Mouse (Mus musculus) brain, embryonic 14.5 days (tissue): ENCODE results near the gene Cubn.

Experiments used
- CTCF ChIP-seq: fragments of 200-500 bp; IDR thresholded peaks from 2 replicates; pipeline ENCODE4 v1.5.1; 2012; ENCODE audit warnings: inconsistent platforms, mild to moderate bottlenecking, moderate library complexity, borderline replicate concordance; ENCODE audit not compliant: insufficient read depth, insufficient read length; ENCODE audit errors: extremely low read depth
- POLR2A ChIP-seq: fragments of 200-500 bp; IDR thresholded peaks from 2 replicates; pipeline ENCODE4 v1.6.1; 2012; ENCODE audit warnings: mild to moderate bottlenecking, inconsistent platforms, borderline replicate concordance; ENCODE audit not compliant: poor library complexity, insufficient read depth, insufficient read length, severe bottlenecking; ENCODE audit errors: extremely low read depth

DNA sequence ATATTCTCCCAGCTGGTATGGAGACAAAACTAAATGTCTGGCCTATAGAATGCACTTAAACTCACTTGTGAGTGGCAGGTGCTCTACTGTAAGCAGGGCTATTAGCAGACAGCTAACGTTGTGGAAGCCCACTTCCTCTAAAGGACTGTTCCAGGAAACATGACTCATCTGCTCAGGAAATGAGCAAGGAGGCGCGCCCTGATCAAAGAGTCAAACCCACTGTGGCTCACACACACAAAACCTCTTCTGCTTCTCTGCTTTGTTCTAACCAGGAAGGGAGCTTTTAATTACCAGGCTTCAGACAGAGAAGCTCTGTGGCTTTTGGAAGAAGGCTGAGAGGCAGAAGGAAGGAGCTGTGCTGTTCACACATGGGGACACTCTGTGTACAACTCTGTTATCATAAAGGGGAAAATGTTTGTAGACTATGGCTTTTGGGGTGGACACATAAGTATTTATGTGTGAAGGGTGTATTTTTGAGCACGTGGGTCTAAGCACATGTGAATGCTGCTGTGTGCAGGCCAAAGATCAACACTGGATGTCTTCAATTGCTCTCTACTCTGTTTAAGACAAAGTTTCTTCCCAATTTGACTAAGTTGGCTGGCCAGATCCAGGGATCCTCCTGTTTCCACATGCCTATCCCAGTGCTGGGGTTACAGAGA lies 78.0 kb downstream of the Cubn start:
- TF ChIP-seq CTCF: no peak
- TF ChIP-seq POLR2A: no peak
